Mouse (Mus musculus) forebrain, embryonic 16.5 days (tissue): ENCODE results near the gene Abcc8. TPM values are rescaled to one million over a fixed set of nuclear protein-coding genes. Genes with fewer than 3 reads are reported as not detected.
A peak's percentile ranks its signal among the peaks of the same experiment; 100 is the strongest.

Source experiments
- ATAC-seq: fragments of 200-750 bp; cut with Nextera tagmentation; 2 replicates; pipeline ENCODE4 v1.8.0; 2017; ENCODE audit warnings: mild to moderate bottlenecking, moderate library complexity
- H3K27ac ChIP-seq: fragments of 300-500 bp; sonication (generic); 2 replicates; pipeline ENCODE4 v1.5.1; 2014; ENCODE audit warnings: low read length, control low read depth
- H3K27me3 ChIP-seq: fragments of 300-500 bp; sonication (generic); replicated peaks from 2 replicates; pipeline ENCODE4 v1.6.1; 2014; ENCODE audit warnings: low read length; ENCODE audit not compliant: control insufficient read depth, insufficient read depth
- H3K36me3 ChIP-seq: fragments of 300-500 bp; sonication (generic); 2 replicates; pipeline ENCODE4 v1.6.1; 2014; ENCODE audit not compliant: control insufficient read depth, insufficient read depth
- H3K4me1 ChIP-seq: fragments of 300-500 bp; sonication (generic); replicated peaks from 2 replicates; pipeline ENCODE4 v1.6.1; 2014; ENCODE audit warnings: low read length; ENCODE audit not compliant: control insufficient read depth, insufficient read depth
- H3K4me2 ChIP-seq: fragments of 300-500 bp; sonication (generic); 2 replicates; pipeline ENCODE4 v1.6.1; 2014; ENCODE audit warnings: mild to moderate bottlenecking, low read length, control low read depth
- H3K4me3 ChIP-seq: fragments of 300-500 bp; sonication (generic); replicated peaks from 2 replicates; pipeline ENCODE4 v1.5.1; 2014; ENCODE audit warnings: mild to moderate bottlenecking, low read length, control low read depth
- H3K9ac ChIP-seq: fragments of 300-500 bp; sonication (generic); replicated peaks from 2 replicates; pipeline ENCODE4 v1.6.1; 2014; ENCODE audit warnings: low read depth, low read length, control low read depth
- H3K9me3 ChIP-seq: fragments of 300-500 bp; sonication (generic); 2 replicates; pipeline ENCODE4 v1.6.1; 2016; ENCODE audit warnings: low read length; ENCODE audit not compliant: control insufficient read depth
- WGBS: fragments of 180-500 bp; shearing (Covaris S2); extraction: QIAGEN DNeasy Blood & Tissue Kit; methylation state at CpG from one replicate; pipeline ENCODE4 v1.1.7; 2014; 5-methylcytosine and 5-hydroxymethylcytosine counted together
- polyA plus RNA-seq: library from polyadenylated mRNA; unstranded; fragments of >200 nt; fragmentation: Nextera tagmentation; extraction: Ambion mirVana; gene quantifications from 2 replicates; pipeline ENCODE4 v1.2.1, GENCODE M21; 2015

Abcc8 gene
- polyA plus RNA-seq, 1 experiment from 2014 or later: 34.3 TPM

DNA sequence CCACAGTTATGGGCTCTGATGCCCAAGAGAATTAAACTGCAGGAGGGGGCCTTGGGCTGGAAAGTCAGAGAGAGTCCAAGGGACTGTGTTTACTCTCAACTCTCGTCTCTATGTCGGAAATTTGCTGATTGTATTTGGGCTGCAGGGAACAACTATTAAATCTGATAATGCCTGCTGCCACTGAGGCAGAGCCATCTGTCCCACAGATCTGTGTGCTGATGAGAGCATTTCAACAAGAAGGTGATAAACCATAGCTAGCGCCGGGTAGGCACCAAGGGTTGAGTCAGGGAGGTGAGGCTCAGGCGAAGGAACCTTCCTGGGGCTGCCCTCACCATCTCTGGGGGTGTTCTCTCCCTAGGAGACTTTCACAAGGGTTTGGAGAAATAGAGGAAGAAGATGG, 17.1 kb downstream of the Abcc8 start:
- WGBS: 64% methylated on average over 5 of the region's 5 CpGs
- no peak overlapping the region for H3K9ac ChIP-seq
- peak overlapping the region; percentile 75 for H3K27ac ChIP-seq
- H3K4me3 ChIP-seq: no peak overlapping the region
- H3K36me3 ChIP-seq: no peaks in the 10 kb centered on the region
- ATAC-seq: peak; percentile 32; the same call in 1 of the 2 replicates
- H3K4me2 ChIP-seq: no peak overlapping the region
- H3K4me1 ChIP-seq: peaks cover 13% of the 10 kb centered on the region
- H3K27me3 ChIP-seq: no peaks in the 10 kb centered on the region
- H3K9me3 ChIP-seq: no peaks in the 10 kb centered on the region

DNA sequence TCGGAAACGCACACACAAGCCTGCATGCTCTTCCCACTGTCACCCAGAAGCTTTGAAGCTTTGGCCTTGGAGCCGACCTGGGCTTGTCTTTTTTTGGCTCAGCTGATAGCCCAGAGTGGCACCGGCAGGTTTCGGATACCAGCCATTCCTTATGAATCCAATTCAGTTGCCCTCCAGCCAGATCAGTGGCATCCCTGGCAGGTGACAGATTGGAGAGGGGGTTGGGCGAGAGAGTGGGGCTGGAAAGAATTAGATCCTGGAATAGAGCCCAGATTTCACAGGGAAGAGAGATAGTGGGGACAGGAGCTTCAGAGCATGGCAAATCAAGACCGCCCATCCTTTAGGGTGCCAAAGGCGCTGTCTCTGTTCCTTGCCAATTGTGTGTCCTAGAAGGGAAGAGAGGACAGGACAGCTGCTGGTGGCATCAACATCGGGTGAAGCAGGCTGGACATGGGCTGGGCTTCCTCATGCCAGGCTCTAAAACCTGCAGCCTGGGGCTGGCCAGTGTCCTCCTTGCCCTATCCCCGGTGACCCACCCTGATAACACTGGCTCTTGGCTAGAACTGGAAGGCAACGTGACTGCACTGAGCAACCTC, 17.6 kb downstream of the Abcc8 start:
- Histone ChIP-seq H3K9ac (no peak overlapping the region), H3K36me3 (no peaks in the 10 kb centered on the region), H3K27ac (peak overlapping the region; percentile 75), H3K4me1 (peaks cover 13% of the 10 kb centered on the region), H3K4me3 (no peak overlapping the region), H3K9me3 (no peaks in the 10 kb centered on the region), H3K27me3 (no peaks in the 10 kb centered on the region), H3K4me2 (no peak overlapping the region)
- 55% methylated on average over 11 of the region's 11 CpGs for WGBS
- ATAC-seq: peak; percentile 54

DNA sequence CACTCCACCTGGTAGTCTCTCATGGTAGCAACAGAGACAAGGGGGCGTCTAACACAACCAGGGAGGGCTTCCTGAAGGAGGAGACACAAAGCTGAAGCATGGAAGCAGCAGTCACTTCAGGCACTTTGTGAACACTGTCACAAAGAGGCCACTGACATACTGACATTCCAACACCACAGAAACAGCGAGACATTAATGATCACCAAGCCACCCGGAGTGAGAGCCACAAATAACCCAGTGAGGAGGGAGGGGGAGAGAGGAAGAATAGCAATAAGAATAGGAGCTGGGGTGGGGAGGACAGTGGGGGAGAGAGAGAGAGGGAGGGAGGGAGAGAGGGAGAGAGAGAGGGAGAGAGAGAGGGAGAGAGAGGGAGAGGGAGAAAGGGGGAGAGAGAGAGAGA, 18.2 kb downstream of the Abcc8 start:
- H3K4me1 ChIP-seq: peaks cover 13% of the 10 kb centered on the region
- WGBS: 25% methylated on average over 3 of the region's 3 CpGs
- no peak overlapping the region for H3K9ac ChIP-seq
- H3K4me3 ChIP-seq: no peak overlapping the region
- peak overlapping the region; percentile 7; the same call in 1 of the 2 replicates for H3K27ac ChIP-seq
- H3K36me3 ChIP-seq: no peaks in the 10 kb centered on the region
- no peak overlapping the region for H3K4me2 ChIP-seq
- no peak for ATAC-seq
- no peaks in the 10 kb centered on the region for H3K27me3 ChIP-seq
- no peaks in the 10 kb centered on the region for H3K9me3 ChIP-seq

DNA sequence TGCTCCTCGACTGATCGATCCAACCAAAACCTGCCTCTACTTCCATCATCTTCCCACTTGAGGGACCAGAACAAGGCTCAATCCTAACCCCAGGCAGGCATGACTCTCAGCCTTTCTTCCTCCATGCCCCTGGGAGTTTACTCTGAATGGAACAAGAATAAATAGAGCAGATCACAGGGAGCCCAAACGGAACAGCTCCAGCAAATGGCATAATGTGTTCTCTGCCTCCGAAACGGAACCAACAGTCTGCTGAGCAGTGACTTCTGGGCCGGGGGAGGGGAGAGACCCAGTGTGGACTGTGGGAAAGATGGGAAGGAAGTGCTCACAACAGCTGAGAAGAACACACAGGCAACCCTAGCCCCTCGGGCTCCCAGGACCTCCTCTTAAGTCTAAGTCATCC, 22.1 kb downstream of the Abcc8 start:
- no peak overlapping the region for H3K9ac ChIP-seq
- H3K4me1 ChIP-seq: peaks cover 22% of the 10 kb centered on the region
- H3K4me2 ChIP-seq: no peak overlapping the region
- WGBS: 70% methylated on average over 7 of the region's 7 CpGs
- H3K9me3 ChIP-seq: no peaks in the 10 kb centered on the region
- no peak overlapping the region for H3K4me3 ChIP-seq
- H3K27ac ChIP-seq: no peak overlapping the region
- H3K36me3 ChIP-seq: no peaks in the 10 kb centered on the region
- ATAC-seq: no peak
- H3K27me3 ChIP-seq: no peaks in the 10 kb centered on the region

DNA sequence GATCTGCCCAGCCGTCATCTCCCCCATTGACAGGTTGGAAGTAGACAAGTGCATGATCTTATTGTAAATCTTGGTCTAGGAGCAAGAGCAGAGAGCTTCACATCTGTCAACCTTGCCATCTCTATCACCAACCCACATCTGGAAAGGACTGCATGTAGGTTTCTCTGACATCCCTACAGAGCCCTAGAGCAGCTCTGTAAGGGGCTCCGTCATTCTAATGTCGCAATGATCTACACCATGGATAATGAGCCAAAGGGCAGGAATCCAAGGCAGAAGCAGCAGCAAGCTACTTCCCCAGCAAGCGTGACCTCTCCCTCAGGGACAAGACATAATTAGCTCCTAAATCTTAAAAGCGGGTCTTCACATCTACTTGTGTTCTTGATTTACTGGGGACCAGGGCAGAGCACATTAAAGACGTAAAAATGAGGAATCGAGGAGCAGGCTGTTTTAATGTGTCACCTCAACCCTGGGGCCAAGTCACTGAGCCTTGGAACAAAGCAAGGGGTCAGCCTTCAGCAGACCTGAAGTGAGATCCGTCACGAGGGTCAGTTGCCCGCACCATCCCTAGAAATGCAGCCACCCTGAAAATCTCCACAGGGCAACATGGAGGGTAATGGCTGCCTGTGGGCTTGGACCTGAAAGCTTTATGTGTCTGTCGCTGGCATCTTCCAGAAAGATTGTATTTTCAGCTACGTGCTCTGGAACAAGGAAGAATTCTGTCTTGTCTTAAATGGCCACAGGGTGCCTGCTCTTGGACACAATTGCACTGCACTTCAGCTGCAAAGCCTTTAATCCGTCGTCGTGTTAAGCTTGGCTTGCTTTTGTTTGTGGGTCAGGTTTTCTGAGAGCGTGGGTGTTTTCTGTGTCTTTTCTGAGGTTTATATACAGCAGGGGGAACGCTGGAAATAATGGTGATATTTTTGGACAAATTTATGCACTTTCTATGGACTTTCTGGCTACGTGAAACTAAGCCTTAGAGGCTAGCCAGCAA, 25.0 kb downstream of the Abcc8 start:
- H3K9ac ChIP-seq: 0 out of 2 replicates have a peak overlapping the region, but pooled peaks have one; percentile 12
- 28% methylated on average over 18 of the region's 18 CpGs for WGBS
- no peak overlapping the region for H3K4me2 ChIP-seq
- peaks cover 15% of the 10 kb centered on the region; the same call in 1 of the 2 replicates for H3K4me1 ChIP-seq
- no peak overlapping the region for H3K27ac ChIP-seq
- H3K27me3 ChIP-seq: no peaks in the 10 kb centered on the region
- no peak overlapping the region for H3K4me3 ChIP-seq
- H3K36me3 ChIP-seq: no peaks in the 10 kb centered on the region
- no peak for ATAC-seq
- H3K9me3 ChIP-seq: no peaks in the 10 kb centered on the region

DNA sequence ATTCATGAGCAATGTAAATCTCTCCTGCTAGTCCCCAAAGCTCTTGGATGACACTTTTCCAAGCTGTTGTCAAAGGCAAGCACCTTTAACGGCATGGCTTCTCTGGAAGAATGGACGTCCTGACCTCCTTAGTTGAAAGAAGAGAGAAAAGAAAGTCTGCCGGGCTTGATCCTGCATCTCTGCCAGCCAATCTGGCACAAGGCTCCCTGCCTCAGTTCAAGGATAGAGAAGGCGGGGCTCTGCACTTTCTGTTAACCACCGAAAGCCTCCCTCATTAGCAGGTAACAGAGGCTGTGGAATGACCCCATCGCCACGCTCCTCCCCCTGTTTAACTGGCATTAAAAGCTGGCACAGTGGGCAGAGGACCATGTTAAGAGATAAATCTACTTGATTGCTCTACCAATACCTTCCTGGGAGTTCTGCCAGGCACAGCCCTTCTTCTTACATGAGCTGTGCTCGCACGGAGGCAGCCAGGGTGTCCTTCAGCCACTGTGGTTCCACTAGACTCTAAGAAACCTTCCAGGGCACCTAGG, 26.9 kb downstream of the Abcc8 start:
- Histone ChIP-seq H3K4me2 (no peak overlapping the region), H3K4me1 (peaks cover 13% of the 10 kb centered on the region; the same call in 1 of the 2 replicates), H3K27ac (no peak overlapping the region), H3K9me3 (no peaks in the 10 kb centered on the region), H3K36me3 (no peaks in the 10 kb centered on the region), H3K9ac (no peak overlapping the region), H3K27me3 (no peaks in the 10 kb centered on the region), H3K4me3 (no peak overlapping the region)
- ATAC-seq: no peak
- 25% methylated on average over 9 of the region's 9 CpGs for WGBS

DNA sequence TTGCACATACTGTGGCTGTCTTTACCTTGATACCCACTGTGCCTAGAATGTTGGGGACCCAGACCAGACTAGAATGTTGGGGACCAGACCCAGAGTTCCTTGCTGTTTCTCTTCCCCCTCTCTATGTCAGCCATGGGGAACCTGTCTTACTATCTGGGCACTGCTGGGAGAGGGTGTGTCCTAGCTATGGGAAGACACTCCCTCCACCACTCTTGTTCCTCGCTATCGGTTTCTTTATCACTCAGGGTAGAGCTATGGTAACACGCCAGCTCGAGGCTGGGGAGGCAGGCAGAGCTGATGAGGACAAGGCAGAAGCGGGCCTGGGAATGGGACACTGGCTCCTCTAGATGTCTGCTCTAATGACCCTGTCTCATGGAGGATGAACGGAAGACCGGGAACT, 32.4 kb downstream of the Abcc8 start:
- no peaks in the 10 kb centered on the region for H3K27me3 ChIP-seq
- 91% methylated on average over 7 of the region's 7 CpGs for WGBS
- H3K9ac ChIP-seq: no peak overlapping the region
- no peaks in the 10 kb centered on the region for H3K9me3 ChIP-seq
- peak overlapping the region; percentile 77 for H3K27ac ChIP-seq
- 0 out of 2 replicates have a peak, but pooled peaks have one; percentile 2 for ATAC-seq
- peaks cover 15% of the 10 kb centered on the region for H3K4me1 ChIP-seq
- no peak overlapping the region for H3K4me2 ChIP-seq
- H3K36me3 ChIP-seq: no peaks in the 10 kb centered on the region
- no peak overlapping the region for H3K4me3 ChIP-seq

DNA sequence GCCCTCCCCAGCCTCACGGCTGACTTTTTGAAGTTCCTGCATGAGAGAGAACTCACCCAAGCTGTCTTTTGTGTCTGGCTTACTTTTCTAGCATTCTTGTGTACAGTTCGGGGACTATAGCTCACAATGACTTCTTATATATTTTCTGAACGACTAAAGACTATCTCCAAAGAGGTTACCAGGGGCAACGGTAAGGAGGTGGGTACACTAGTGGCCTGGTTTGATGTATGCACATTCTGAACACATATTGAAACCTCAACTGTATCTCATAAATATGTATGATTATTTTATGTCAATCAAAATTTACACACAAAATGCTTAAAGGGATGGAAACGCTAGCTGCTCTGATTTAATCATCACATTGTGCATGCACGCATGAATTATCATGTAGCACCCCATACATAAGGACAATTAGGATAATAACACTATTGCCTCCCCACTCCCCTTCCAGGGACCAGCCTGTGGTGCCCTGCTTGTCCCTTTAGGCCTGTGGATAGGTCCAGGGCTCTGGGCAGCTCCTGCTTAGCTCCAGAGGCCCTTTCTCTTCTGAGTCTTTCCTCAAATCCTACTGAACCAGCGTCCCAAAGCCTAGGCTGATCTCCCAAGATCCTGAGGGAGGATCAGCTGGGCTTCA, 33.0 kb downstream of the Abcc8 start:
- WGBS: 36% methylated on average over 7 of the region's 7 CpGs
- Histone ChIP-seq H3K9me3 (no peaks in the 10 kb centered on the region), H3K4me2 (no peak overlapping the region), H3K4me3 (no peak overlapping the region), H3K27me3 (no peaks in the 10 kb centered on the region), H3K27ac (peak overlapping the region; percentile 77), H3K9ac (no peak overlapping the region), H3K4me1 (peaks cover 15% of the 10 kb centered on the region), H3K36me3 (no peaks in the 10 kb centered on the region)
- ATAC-seq: peak; percentile 71

DNA sequence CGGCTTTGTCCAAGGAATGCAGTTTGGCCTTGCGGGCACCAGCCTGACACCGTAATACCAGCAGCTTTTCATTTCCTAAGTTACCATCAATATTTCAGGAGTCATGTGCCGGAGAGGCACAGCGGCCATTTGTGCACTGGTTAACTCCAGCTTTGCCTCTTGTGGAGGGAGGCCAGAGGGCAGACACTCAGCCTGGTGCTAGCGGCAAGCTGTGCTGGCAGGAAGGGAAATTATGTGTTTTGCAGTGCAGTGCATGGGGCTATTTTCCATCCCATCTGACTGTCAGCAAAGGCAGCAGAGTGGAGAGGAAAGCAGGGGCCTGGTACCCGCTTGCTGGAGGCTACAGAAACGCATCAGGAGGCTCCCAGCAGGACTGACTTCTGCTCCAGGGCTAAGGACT, 35.8 kb downstream of the Abcc8 start:
- Histone ChIP-seq H3K36me3 (no peaks in the 10 kb centered on the region), H3K27me3 (no peaks in the 10 kb centered on the region), H3K4me2 (no peak overlapping the region), H3K9me3 (no peaks in the 10 kb centered on the region), H3K4me3 (no peak overlapping the region), H3K9ac (no peak overlapping the region), H3K4me1 (peaks cover 15% of the 10 kb centered on the region), H3K27ac (no peak overlapping the region)
- ATAC-seq: no peak
- WGBS: 82% methylated on average over 8 of the region's 8 CpGs
